Mouse (Mus musculus) lung, embryonic 14.5 days (tissue): ENCODE measurements around the gene Gm10600. TPM values are rescaled to one million over a fixed set of nuclear protein-coding genes. Genes with fewer than 3 reads are reported as not detected.
"Not testable (repeated sequence)": the region's sequence is repeated elsewhere in the genome, so short reads cannot be mapped to it uniquely, and the experiment has no call there.

Source experiments
- ATAC-seq: fragments of 200-750 bp; cut with Nextera tagmentation; 2 replicates; pipeline ENCODE4 v1.8.0; 2017; ENCODE audit warnings: mild to moderate bottlenecking, moderate TSS enrichment, moderate library complexity; ENCODE audit not compliant: insufficient read depth
- DNase-seq: peaks from one replicate; pipeline ENCODE4 v3.0.0-alpha.2; 2015
- H3K27ac ChIP-seq: fragments of 300-500 bp; sonication (generic); 2 replicates; pipeline ENCODE4 v1.5.1; 2014; ENCODE audit warnings: low read depth, mild to moderate bottlenecking, moderate library complexity
- H3K27me3 ChIP-seq: fragments of 300-500 bp; sonication (generic); 2 replicates; pipeline ENCODE4 v1.6.1; 2014; ENCODE audit warnings: low read length, control low read depth; ENCODE audit not compliant: insufficient read depth
- H3K36me3 ChIP-seq: fragments of 300-500 bp; sonication (generic); 2 replicates; pipeline ENCODE4 v1.6.1; 2014; ENCODE audit warnings: control low read depth; ENCODE audit not compliant: insufficient read depth
- H3K4me1 ChIP-seq: fragments of 300-500 bp; sonication (generic); 2 replicates; pipeline ENCODE4 v1.6.1; 2014; ENCODE audit warnings: antibody characterized with exemption, control low read depth; ENCODE audit not compliant: insufficient read depth
- H3K4me2 ChIP-seq: fragments of 300-500 bp; sonication (generic); 2 replicates; pipeline ENCODE4 v1.6.1; 2014; ENCODE audit warnings: mild to moderate bottlenecking
- H3K4me3 ChIP-seq: fragments of 300-500 bp; sonication (generic); 2 replicates; pipeline ENCODE4 v1.5.1; 2014; ENCODE audit warnings: low read depth, low read length
- H3K9ac ChIP-seq: fragments of 300-500 bp; sonication (generic); 2 replicates; pipeline ENCODE4 v1.6.1; 2014
- H3K9me3 ChIP-seq: fragments of 300-500 bp; sonication (generic); 2 replicates; pipeline ENCODE4 v1.6.1; 2016; ENCODE audit warnings: low read depth, low read length, control low read depth
- WGBS: fragments of 180-500 bp; shearing (Covaris S2); extraction: QIAGEN DNeasy Blood & Tissue Kit; methylation state at CpG from one replicate; pipeline ENCODE4 v1.1.7; 2014; 5-methylcytosine and 5-hydroxymethylcytosine counted together
- polyA plus RNA-seq: library from polyadenylated mRNA; unstranded; fragments of >200 nt; fragmentation: Nextera tagmentation; extraction: Ambion mirVana; gene quantifications from 2 replicates; pipeline ENCODE4 v1.2.1, GENCODE M21; 2014

The Gm10600 gene
- polyA plus RNA-seq, result not detected in 2 replicates

GRCm38 (mm10) chr4:42240339-42240738 lies at the start of gene Gm10600:
Gene Gm10600, plus strand, starts transcription at chr4:42240639.
- DNase-seq, H3K4me3 ChIP-seq, H3K9ac ChIP-seq, H3K4me1 ChIP-seq, H3K4me2 ChIP-seq, H3K9me3 ChIP-seq, H3K36me3 ChIP-seq, H3K27me3 ChIP-seq, H3K27ac ChIP-seq, ATAC-seq: not testable (repeated sequence)
- no CpG with 5 or more reads among the region's 4 CpGs for whole genome bisulfite sequencing

DNA sequence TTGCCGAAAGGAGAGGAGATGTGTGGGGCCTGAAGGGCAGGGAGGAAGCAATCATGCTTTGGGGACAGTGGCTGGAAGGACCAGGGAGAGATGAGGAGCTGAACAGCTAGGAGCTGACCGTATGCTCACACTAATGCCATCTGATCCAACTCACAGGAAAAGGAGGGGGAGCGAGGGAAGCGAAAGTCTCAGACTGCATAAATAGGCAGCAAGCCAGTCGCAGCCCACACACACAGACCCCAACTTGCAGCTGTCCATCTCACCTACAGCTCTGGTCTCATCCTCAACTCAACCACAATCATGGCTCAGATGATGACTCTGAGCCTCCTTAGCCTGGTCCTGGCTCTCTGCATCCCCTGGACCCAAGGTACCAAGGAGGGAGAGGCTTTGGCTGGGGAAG lies 15.0 kb downstream of the Gm10600 start, which contains the start of gene Ccl21b:
Gene Ccl21b, plus strand, starts transcription at position 301 of the 400 bp plus-strand sequence.
- H3K4me1 ChIP-seq, H3K4me2 ChIP-seq, H3K4me3 ChIP-seq, H3K9ac ChIP-seq, DNase-seq, H3K27me3 ChIP-seq, ATAC-seq, H3K27ac ChIP-seq, H3K9me3 ChIP-seq, H3K36me3 ChIP-seq: not testable (repeated sequence)
- no CpG with 5 or more reads among the region's 5 CpGs for WGBS

Other genes with a start within 250 kb of the Gm10600 start
- gene Gm21093, start 205.9 kb upstream of the Gm10600 start, polyA plus RNA-seq, result not detected in 2 replicates
- gene Gm3893, start 149.4 kb upstream of the Gm10600 start, polyA plus RNA-seq, result not detected in 2 replicates
- gene Gm13304, start 125.8 kb upstream of the Gm10600 start, polyA plus RNA-seq, result 2.5 TPM in 1 of 2 replicates, not detected in the other
- gene Gm13306, start 87.2 kb upstream of the Gm10600 start, polyA plus RNA-seq, result not detected in 2 replicates
- gene Gm13305, start 72.0 kb upstream of the Gm10600 start, polyA plus RNA-seq, result not detected in 2 replicates
- gene Ccl21b, start 15.1 kb downstream of the Gm10600 start, polyA plus RNA-seq, result 0.61 and 2.1 TPM in 2 replicates
- not detected in 2 replicates for gene Gm21953, start 53.6 kb downstream of the Gm10600 start, polyA plus RNA-seq
- 0.16 TPM in 1 of 2 replicates, not detected in the other for gene Fam205a3, start 77.7 kb downstream of the Gm10600 start, polyA plus RNA-seq
- not detected in 2 replicates for gene Gm21586, start 198.7 kb downstream of the Gm10600 start, polyA plus RNA-seq
- gene Gm2163, start 226.1 kb downstream of the Gm10600 start, polyA plus RNA-seq, result not detected in 2 replicates